Mouse (Mus musculus): ENCODE measurements around the gene Astl.

The Astl gene

GRCm38 (mm10) chr2:127364452-127364851 lies 26.0 kb downstream of the Astl start:
- no peak for DNase-seq (ENCODE audit: low read depth, low spot score)

GRCm38 (mm10) chr2:127367126-127367820 lies 28.8 kb downstream of the Astl start:
- no peak for DNase-seq (ENCODE audit: low read depth, low spot score)

- no peak for DNase-seq (ENCODE audit: low read depth, low spot score)
Measured at GRCm38 (mm10) chr2:127369703-127370376, 31.4 kb downstream of the Astl start.

- no peak for DNase-seq (ENCODE audit: low read depth, low spot score)
Measured at GRCm38 (mm10) chr2:127370561-127371483, 32.4 kb downstream of the Astl start.

GRCm38 (mm10) chr2:127371484-127371861 lies 33.0 kb downstream of the Astl start:
- no peak for DNase-seq (ENCODE audit: low read depth, low spot score)

GRCm38 (mm10) chr2:127372082-127372481 lies 33.6 kb downstream of the Astl start:
- no peak for DNase-seq (ENCODE audit: low read depth, low spot score)

GRCm38 (mm10) chr2:127374131-127374530 lies 35.7 kb downstream of the Astl start:
- no peak for DNase-seq (ENCODE audit: low read depth, low spot score)

- DNase-seq (ENCODE audit: low read depth, low spot score): no peak
Measured at GRCm38 (mm10) chr2:127375087-127375486, 36.6 kb downstream of the Astl start.

GRCm38 (mm10) chr2:127375759-127376341 lies 37.4 kb downstream of the Astl start:
- no peak for DNase-seq (ENCODE audit: low read depth, low spot score)

GRCm38 (mm10) chr2:127376423-127377051 lies 38.1 kb downstream of the Astl start:
- no peak for DNase-seq (ENCODE audit: low read depth, low spot score)

GRCm38 (mm10) chr2:127377942-127378610 lies 39.6 kb downstream of the Astl start:
- no peak for DNase-seq (ENCODE audit: low read depth, low spot score)

- no peak for DNase-seq (ENCODE audit: low read depth, low spot score)
Measured at GRCm38 (mm10) chr2:127378611-127378990, 40.2 kb downstream of the Astl start.

GRCm38 (mm10) chr2:127379250-127379649 lies 40.8 kb downstream of the Astl start:
- peak; percentile 32 for DNase-seq (ENCODE audit: low read depth, low spot score)

GRCm38 (mm10) chr2:127383881-127384280 lies 45.4 kb downstream of the Astl start:
- DNase-seq (ENCODE audit: low read depth, low spot score): no peak

GRCm38 (mm10) chr2:127387521-127387920 lies 49.1 kb downstream of the Astl start:
- no peak for DNase-seq (ENCODE audit: low read depth, low spot score)

- DNase-seq (ENCODE audit: low read depth, low spot score): no peak
Measured at GRCm38 (mm10) chr2:127390352-127390751, 51.9 kb downstream of the Astl start.

GRCm38 (mm10) chr2:127390846-127391245 lies 52.4 kb downstream of the Astl start:
- no peak for DNase-seq (ENCODE audit: low read depth, low spot score)

GRCm38 (mm10) chr2:127391323-127391722 lies 52.9 kb downstream of the Astl start:
- no peak for DNase-seq (ENCODE audit: low read depth, low spot score)

- no peak for DNase-seq (ENCODE audit: low read depth, low spot score)
Measured at GRCm38 (mm10) chr2:127394606-127395161, 56.2 kb downstream of the Astl start.

- no peak for DNase-seq (ENCODE audit: low read depth, low spot score)
Measured at GRCm38 (mm10) chr2:127398738-127399137, 60.3 kb downstream of the Astl start.

Data from skeletal muscle tissue, adult 2 months (tissue).